Mouse (Mus musculus) lung, adult 2 months (tissue): Measurements from ENCODE around the gene Ttc9c. TPM values are rescaled to one million over a fixed set of nuclear protein-coding genes. Genes with fewer than 3 reads are reported as not detected.
"Not testable (repeated sequence)": the region's sequence is repeated elsewhere in the genome, so short reads cannot be mapped to it uniquely, and the experiment has no call there.

ENCODE experiments used
- DNase-seq: peaks from one replicate; pipeline ENCODE4 v3.0.0; 2022
- H3K4me1 ChIP-seq: fragments of 200-500 bp; 2 replicates; pipeline ENCODE4 v1.6.1; 2011; ENCODE audit warnings: low read length; ENCODE audit not compliant: control insufficient read depth, insufficient read depth
- H3K4me3 ChIP-seq: fragments of 200-500 bp; replicated peaks from 2 replicates; pipeline ENCODE3; 2011; ENCODE audit warnings: low read depth, mild to moderate bottlenecking, control low read depth, low read length; ENCODE audit errors: extremely low read depth
- CTCF ChIP-seq: fragments of 200-500 bp; IDR thresholded peaks from 2 replicates; pipeline ENCODE4 v1.5.1; 2011; ENCODE audit warnings: mild to moderate bottlenecking, low read length, control low read depth; ENCODE audit not compliant: insufficient read depth
- POLR2A ChIP-seq: fragments of 200-500 bp; IDR thresholded peaks from 2 replicates; pipeline ENCODE4 v1.6.1; 2011; ENCODE audit warnings: low read depth, mild to moderate bottlenecking, control low read depth, low read length, borderline replicate concordance; ENCODE audit errors: extremely low read depth
- WGBS: fragments of 180-500 bp; shearing (Covaris S2); methylation state at CpG from one replicate; pipeline ENCODE4 v1.1.7; 2018; 5-methylcytosine and 5-hydroxymethylcytosine counted together
- polyA plus RNA-seq: library from polyadenylated mRNA; depleted of rRNA; stranded (reverse); fragments of >200 nt; gene quantifications from 2 replicates; pipeline ENCODE4 v1.2.3, GENCODE M21; 2012

The Ttc9c gene
- polyA plus RNA-seq, 1 experiment, result 12.8 TPM

- peak; percentile 67 for DNase-seq
- no peak for TF ChIP-seq POLR2A
- TF ChIP-seq CTCF, result peak; percentile 51; the same call in 1 of the 2 replicates
- 49% methylated on average over 5 of the region's 5 CpGs for whole genome bisulfite sequencing
These were observed 25.4 kb upstream of the Ttc9c start for GRCm38 (mm10) chr19:8844371-8845129.

GRCm38 (mm10) chr19:8842961-8843360, 23.8 kb upstream of the Ttc9c start:
- TF ChIP-seq POLR2A (no peak), CTCF (no peak)
- no peak for DNase-seq
- Histone ChIP-seq H3K4me1 (peaks cover 8% of the 10 kb centered on the region; the same call in 1 of the 2 replicates), H3K4me3 (no peak overlapping the region)
- WGBS, result 74% methylated on average over 6 of the region's 6 CpGs

More at GRCm38 (mm10) chr19:8844371-8845129, 25.4 kb upstream of the Ttc9c start:
- Histone ChIP-seq H3K4me1 (peaks cover 3% of the 10 kb centered on the region; the same call in 1 of the 2 replicates), H3K4me3 (no peak overlapping the region)

GRCm38 (mm10) chr19:8841012-8841411, 21.9 kb upstream of the Ttc9c start:
- H3K4me1 ChIP-seq, result peaks cover 8% of the 10 kb centered on the region; the same call in 1 of the 2 replicates
- no peak for DNase-seq
- H3K4me3 ChIP-seq, result no peak overlapping the region
- TF ChIP-seq POLR2A (no peak), CTCF (no peak)
- 84% methylated on average over 7 of the region's 7 CpGs for WGBS

GRCm38 (mm10) chr19:8839908-8840791, 21.0 kb upstream of the Ttc9c start:
- DNase-seq, result peak; percentile 75
- H3K4me1 ChIP-seq, result peaks cover 8% of the 10 kb centered on the region; the same call in 1 of the 2 replicates

GRCm38 (mm10) chr19:8839103-8839907, 20.2 kb upstream of the Ttc9c start, which contains the start of gene Gng3:
Gene Gng3 (minus strand): TSS chr19:8839194.
- Histone ChIP-seq H3K4me1 (peaks cover 8% of the 10 kb centered on the region; the same call in 1 of the 2 replicates), H3K4me3 (peak within 1 kb of the TSS; percentile 72)
- WGBS, result 81% methylated on average over 11 of the region's 11 CpGs
- no peak for DNase-seq
- no peak for TF ChIP-seq POLR2A
- TF ChIP-seq CTCF, result no peak

More at GRCm38 (mm10) chr19:8839908-8840791, 21.0 kb upstream of the Ttc9c start:
- peak overlapping the region; percentile 74 for H3K4me3 ChIP-seq
- WGBS, result 27% methylated on average over 29 of the region's 29 CpGs
- peak; percentile 65; the same call in 1 of the 2 replicates for TF ChIP-seq POLR2A
- no peak for TF ChIP-seq CTCF

GRCm38 (mm10) chr19:8838041-8838730, 19.1 kb upstream of the Ttc9c start:
- no peak for TF ChIP-seq POLR2A
- no peak for TF ChIP-seq CTCF
- H3K4me1 ChIP-seq, result peaks cover 8% of the 10 kb centered on the region; the same call in 1 of the 2 replicates
- WGBS, result 20% methylated on average over 15 of the region's 15 CpGs
- peak overlapping the region; percentile 72 for H3K4me3 ChIP-seq
- no peak for DNase-seq

- peak; percentile 86 for DNase-seq
- TF ChIP-seq CTCF (peak; percentile 32; the same call in 1 of the 2 replicates), POLR2A (peak; percentile 69)
- Histone ChIP-seq H3K4me1 (peaks cover 8% of the 10 kb centered on the region; the same call in 1 of the 2 replicates), H3K4me3 (peak within 1 kb of the TSS; percentile 72)
- WGBS, result under 1% methylated on average over 38 of the region's 38 CpGs
These were observed 18.2 kb upstream of the Ttc9c start, which contains the start of gene Bscl2 for GRCm38 (mm10) chr19:8837251-8837791. Gene Bscl2 (plus strand): TSS chr19:8837467.

- DNase-seq, H3K4me1 ChIP-seq: not testable (repeated sequence)
- 96% methylated on average over 10 of the region's 10 CpGs for WGBS
These were observed 17.2 kb upstream of the Ttc9c start for GRCm38 (mm10) chr19:8836327-8836726.

More at GRCm38 (mm10) chr19:8836327-8836726, 17.2 kb upstream of the Ttc9c start:
- not testable (repeated sequence) for H3K4me3 ChIP-seq
